Mouse (Mus musculus) liver, embryonic 12.5 days (tissue): ENCODE measurements around the gene Zeb2. TPM values are rescaled to one million over a fixed set of nuclear protein-coding genes. Genes with fewer than 3 reads are reported as not detected.

Experiments used
- ATAC-seq: fragments of 200-750 bp; cut with Nextera tagmentation; 2 replicates; pipeline ENCODE4 v1.8.0; 2017; ENCODE audit warnings: moderate number of reproducible peaks, mild to moderate bottlenecking, moderate library complexity
- H3K27ac ChIP-seq: fragments of 300-500 bp; sonication (generic); 2 replicates; pipeline ENCODE4 v1.5.1; 2016; ENCODE audit warnings: mild to moderate bottlenecking
- H3K27me3 ChIP-seq: fragments of 300-500 bp; sonication (generic); replicated peaks from 2 replicates; pipeline ENCODE4 v1.6.1; 2016; ENCODE audit warnings: mild to moderate bottlenecking, moderate library complexity
- H3K36me3 ChIP-seq: fragments of 300-500 bp; sonication (generic); 2 replicates; pipeline ENCODE4 v1.6.1; 2016; ENCODE audit warnings: mild to moderate bottlenecking, moderate library complexity
- H3K4me1 ChIP-seq: fragments of 300-500 bp; sonication (generic); 2 replicates; pipeline ENCODE4 v1.6.1; 2016
- H3K4me2 ChIP-seq: fragments of 300-500 bp; sonication (generic); 2 replicates; pipeline ENCODE4 v1.6.1; 2016; ENCODE audit warnings: mild to moderate bottlenecking, moderate library complexity
- H3K4me3 ChIP-seq: fragments of 300-500 bp; sonication (generic); 2 replicates; pipeline ENCODE4 v1.5.1; 2016; ENCODE audit warnings: mild to moderate bottlenecking, moderate library complexity
- H3K9ac ChIP-seq: fragments of 300-500 bp; sonication (generic); 2 replicates; pipeline ENCODE4 v1.6.1; 2016; ENCODE audit warnings: mild to moderate bottlenecking, moderate library complexity
- H3K9me3 ChIP-seq: fragments of 300-500 bp; sonication (generic); replicated peaks from 2 replicates; pipeline ENCODE4 v1.6.1; 2016; ENCODE audit warnings: mild to moderate bottlenecking, moderate library complexity
- WGBS: fragments of 180-500 bp; shearing (Covaris S2); methylation state at CpG from one replicate; pipeline ENCODE4 v1.1.7; 2016; ENCODE audit not compliant: insufficient replicate concordance; 5-methylcytosine and 5-hydroxymethylcytosine counted together
- polyA plus RNA-seq: library from polyadenylated mRNA; unstranded; fragments of >200 nt; fragmentation: Nextera tagmentation; extraction: Ambion mirVana; gene quantifications from 2 replicates; pipeline ENCODE4 v1.2.1, GENCODE M21; 2016

Gene Zeb2
- polyA plus RNA-seq, 1 experiment from 2014 or later: 22.1 TPM

DNA sequence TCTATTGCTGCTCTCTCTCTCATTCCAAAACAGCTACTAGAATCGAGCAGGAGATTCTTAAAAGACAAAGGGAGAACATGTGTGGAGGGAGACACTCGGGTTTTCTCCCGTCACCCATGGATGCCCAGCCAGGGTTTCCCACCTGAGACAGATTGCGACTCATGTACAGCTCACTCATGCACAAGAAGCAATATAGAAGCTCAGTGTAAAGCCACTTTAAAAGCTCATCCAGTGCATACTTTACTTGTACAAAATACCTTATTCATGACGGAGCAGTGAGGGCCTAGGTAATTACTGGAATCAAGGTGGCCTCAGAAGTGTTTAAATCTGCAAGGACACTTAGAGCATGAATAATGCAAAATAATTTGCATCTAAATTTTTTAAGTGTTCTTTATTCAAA lies 45.9 kb downstream of the Zeb2 start:
- Histone ChIP-seq H3K36me3 (peaks cover 26% of the 10 kb centered on the region), H3K9me3 (no peaks in the 10 kb centered on the region), H3K4me3 (no peak overlapping the region), H3K9ac (no peak overlapping the region), H3K4me2 (no peak overlapping the region), H3K27me3 (no peaks in the 10 kb centered on the region), H3K4me1 (peaks cover 51% of the 10 kb centered on the region), H3K27ac (0 out of 2 replicates have a peak overlapping the region, but pooled peaks have one; percentile 6)
- WGBS: 76% methylated on average over 5 of the region's 5 CpGs
- ATAC-seq: no peak

DNA sequence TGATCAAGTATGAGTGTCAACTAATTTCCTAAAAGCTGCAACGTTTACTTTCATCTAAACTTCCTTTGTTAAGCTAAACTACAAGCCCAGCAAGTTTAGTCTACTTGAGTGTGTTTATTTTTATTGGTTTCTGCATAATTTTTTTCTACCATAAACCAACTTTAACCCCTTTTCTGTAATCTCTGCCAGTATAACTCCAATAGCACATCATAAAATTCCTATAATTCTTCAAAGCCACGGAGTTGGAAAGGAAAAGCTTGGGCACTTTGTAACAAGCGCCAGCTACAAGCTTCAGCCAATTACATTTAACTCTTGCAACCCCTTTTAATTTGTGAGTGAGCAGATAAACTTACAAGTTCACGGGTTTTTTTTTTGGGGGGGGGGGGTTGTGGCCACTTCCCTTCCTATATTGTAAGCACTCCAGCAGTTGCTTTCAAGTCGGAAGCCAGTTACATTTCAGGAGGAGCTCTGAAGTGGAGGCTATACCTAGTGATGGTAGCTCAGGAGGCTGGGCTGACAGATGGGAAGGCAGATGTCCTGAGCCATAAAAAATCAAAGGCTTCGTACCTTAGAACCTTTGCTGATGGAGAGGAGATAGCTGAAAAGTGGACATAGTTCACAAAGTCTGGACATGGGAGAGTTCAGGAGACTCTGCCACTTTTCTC lies 46.5 kb downstream of the Zeb2 start:
- no peak overlapping the region for H3K4me3 ChIP-seq
- peaks cover 56% of the 10 kb centered on the region for H3K4me1 ChIP-seq
- ATAC-seq: no peak
- H3K4me2 ChIP-seq: no peak overlapping the region
- no peaks in the 10 kb centered on the region for H3K9me3 ChIP-seq
- H3K27ac ChIP-seq: peak overlapping the region; percentile 79; the same call in 1 of the 2 replicates
- peaks cover 28% of the 10 kb centered on the region for H3K36me3 ChIP-seq
- WGBS: 71% methylated on average over 6 of the region's 6 CpGs
- H3K9ac ChIP-seq: no peak overlapping the region
- H3K27me3 ChIP-seq: no peaks in the 10 kb centered on the region

DNA sequence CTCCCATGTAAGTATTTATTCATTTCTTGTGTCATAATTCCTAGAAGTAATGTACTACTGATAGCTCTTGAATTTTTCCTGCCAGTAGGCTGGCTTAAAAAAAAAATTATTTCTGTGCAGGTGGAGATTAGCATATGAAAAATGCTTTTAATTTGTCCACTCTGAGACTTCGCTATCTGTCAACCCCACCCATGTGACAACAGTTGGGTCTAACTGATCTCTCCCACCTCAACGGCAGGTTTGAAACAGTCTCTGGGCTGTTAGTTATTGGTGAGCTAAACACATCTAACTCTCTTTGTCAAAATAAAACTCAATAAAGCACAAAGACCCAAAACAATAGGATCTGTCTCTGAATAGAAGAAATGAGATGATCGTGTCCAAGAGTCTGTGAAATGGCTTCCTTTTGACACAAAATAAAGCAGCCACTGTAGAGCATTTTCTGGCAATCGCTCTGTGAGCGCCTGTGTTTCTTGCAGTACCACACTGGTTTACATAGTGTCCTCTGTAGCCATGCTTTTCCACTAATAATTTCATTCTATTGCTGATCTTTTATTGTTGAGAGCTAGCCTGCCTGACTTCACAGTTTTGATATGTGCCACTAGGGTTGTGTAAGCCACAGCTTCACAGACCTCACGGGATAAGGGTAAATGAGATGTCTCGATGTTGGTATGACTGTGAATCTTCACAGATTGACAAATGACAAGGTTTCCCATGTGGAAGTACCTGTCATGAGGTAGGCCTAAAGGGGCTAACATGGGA lies 48.2 kb downstream of the Zeb2 start:
- Histone ChIP-seq H3K27me3 (no peaks in the 10 kb centered on the region), H3K4me3 (no peak overlapping the region), H3K36me3 (peaks cover 30% of the 10 kb centered on the region), H3K9me3 (no peaks in the 10 kb centered on the region), H3K9ac (0 out of 2 replicates have a peak overlapping the region, but pooled peaks have one; percentile 27), H3K27ac (peak overlapping the region; percentile 79), H3K4me1 (peaks cover 59% of the 10 kb centered on the region), H3K4me2 (peak overlapping the region; percentile 48)
- ATAC-seq: peak; percentile 89
- 51% methylated on average over 7 of the region's 7 CpGs for WGBS

DNA sequence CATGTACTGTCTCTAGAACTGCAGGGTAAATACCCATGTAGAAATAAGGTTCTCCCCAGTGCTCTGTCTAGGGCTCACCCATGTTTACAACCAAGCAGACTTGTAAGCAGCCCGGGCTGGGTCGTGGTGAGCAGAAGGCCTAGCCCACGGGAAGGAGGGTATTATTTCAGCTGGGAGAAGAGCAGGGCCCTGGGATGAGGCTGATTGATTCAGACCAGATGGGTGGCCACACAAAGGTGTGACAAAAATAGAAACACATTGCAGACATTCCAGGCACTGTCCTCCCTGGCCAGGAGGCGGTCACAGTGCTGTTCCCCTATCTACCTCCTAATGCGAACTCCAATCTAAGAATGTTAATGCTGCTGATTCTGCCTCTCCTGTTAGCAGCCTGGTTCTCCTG lies 50.1 kb downstream of the Zeb2 start:
- Histone ChIP-seq H3K27ac (peak overlapping the region; percentile 69; the same call in 1 of the 2 replicates), H3K4me1 (peaks cover 72% of the 10 kb centered on the region), H3K4me3 (no peak overlapping the region), H3K36me3 (peaks cover 26% of the 10 kb centered on the region), H3K9ac (no peak overlapping the region), H3K27me3 (no peaks in the 10 kb centered on the region), H3K9me3 (no peaks in the 10 kb centered on the region), H3K4me2 (no peak overlapping the region)
- 43% methylated on average over 5 of the region's 5 CpGs for WGBS
- peak; percentile 22; the same call in 1 of the 2 replicates for ATAC-seq

DNA sequence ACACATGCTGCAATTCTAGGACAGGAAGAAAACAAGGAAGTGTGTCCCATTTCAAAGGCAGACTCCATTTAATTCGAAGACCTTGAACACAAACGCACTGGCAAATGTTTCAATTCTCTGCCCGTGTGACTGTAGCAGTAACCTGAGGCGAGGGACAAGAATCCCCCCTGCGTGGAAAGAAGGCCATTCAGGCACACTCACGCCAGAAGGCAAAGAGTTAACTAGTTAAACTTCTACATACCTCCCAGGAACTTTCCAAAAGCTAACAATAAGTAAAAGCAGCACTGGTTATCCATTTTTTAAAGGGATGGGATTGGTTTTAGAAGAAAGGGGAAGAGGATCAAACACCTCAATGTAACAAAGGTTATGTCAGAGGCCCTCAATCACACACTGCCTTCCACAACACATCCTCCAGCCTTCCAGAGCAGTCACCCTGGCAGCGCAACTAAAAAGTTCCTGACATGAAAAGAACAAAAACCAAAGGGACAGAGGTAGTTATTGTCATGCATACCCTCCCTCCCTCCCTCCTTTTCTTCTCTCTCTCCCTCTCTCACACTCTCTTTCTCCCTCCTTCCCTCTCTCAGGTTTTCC lies 53.8 kb downstream of the Zeb2 start:
- H3K36me3 ChIP-seq: peaks cover 23% of the 10 kb centered on the region
- peaks cover 74% of the 10 kb centered on the region for H3K4me1 ChIP-seq
- no peak overlapping the region for H3K4me2 ChIP-seq
- WGBS: 62% methylated on average over 7 of the region's 7 CpGs
- no peaks in the 10 kb centered on the region for H3K27me3 ChIP-seq
- no peaks in the 10 kb centered on the region for H3K9me3 ChIP-seq
- no peak overlapping the region for H3K9ac ChIP-seq
- H3K27ac ChIP-seq: no peak overlapping the region; the same call in 1 of the 2 replicates
- ATAC-seq: no peak
- no peak overlapping the region for H3K4me3 ChIP-seq

DNA sequence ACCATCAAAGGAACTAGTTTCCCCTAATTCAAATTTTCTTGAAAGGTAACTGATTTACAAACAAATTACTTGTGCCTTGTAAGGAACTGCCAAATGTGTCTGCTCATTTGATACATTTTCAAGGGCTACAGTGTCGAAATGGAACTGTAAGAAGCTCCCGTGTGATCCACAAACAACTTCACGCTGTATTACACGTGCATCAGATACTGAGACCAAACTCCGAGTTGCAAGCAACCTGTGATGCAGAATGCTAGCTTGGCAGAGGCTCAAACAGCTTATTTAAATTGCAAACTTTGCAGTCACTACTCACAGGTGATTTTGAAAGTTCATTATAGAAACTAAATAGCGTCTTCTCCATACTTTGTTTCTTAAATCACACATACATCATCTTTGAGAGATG lies 55.1 kb downstream of the Zeb2 start:
- 81% methylated on average over 6 of the region's 6 CpGs for WGBS
- Histone ChIP-seq H3K4me1 (peaks cover 75% of the 10 kb centered on the region), H3K9ac (no peak overlapping the region), H3K9me3 (no peaks in the 10 kb centered on the region), H3K27me3 (no peaks in the 10 kb centered on the region), H3K4me2 (no peak overlapping the region), H3K36me3 (peaks cover 23% of the 10 kb centered on the region), H3K4me3 (no peak overlapping the region), H3K27ac (no peak overlapping the region)
- no peak for ATAC-seq

DNA sequence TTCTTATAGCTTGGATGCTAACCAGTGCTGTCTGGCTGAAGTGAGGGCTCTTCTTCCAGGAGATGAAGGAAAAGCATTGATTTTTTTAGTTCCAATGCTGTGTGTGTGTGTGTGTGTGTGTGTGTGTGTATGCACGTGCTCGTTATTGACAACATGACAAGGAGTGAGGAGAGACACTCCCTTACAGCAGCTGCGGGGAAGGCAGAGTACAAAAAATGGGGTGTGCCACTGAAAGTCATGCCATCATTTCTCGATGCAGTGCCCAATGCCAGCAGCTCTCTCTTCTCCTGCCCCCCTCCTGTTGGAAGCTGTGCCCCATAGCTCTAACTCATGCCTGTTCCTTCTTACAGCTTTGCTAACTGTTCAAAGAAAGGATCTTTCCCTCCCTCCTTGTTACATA lies 56.4 kb downstream of the Zeb2 start:
- H3K4me1 ChIP-seq: peaks cover 76% of the 10 kb centered on the region

DNA sequence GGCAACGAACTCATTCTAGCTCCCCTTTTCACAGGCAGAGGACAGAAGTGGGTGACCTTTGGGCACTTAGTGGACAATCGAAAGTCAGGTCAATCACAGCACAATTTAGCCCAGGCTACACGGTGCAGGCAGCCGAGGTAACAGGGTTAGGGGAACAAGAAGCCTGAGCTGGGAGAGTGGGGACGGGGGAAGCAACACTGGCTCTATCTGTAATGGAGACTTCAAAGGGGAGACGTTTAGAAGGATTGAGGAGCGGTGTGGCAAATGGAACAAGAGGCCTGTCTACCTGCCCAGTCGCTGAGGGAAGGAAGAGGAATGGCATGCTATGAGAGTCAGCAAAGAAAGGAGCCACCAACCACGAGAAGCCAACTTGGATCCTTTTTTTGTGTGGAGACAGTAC lies 57.0 kb downstream of the Zeb2 start:
- Histone ChIP-seq H3K4me1 (peaks cover 80% of the 10 kb centered on the region), H3K36me3 (peaks cover 16% of the 10 kb centered on the region), H3K4me2 (no peak overlapping the region), H3K9me3 (no peaks in the 10 kb centered on the region), H3K9ac (no peak overlapping the region), H3K27ac (peak overlapping the region; percentile 22), H3K27me3 (no peaks in the 10 kb centered on the region), H3K4me3 (no peak overlapping the region)
- no peak for ATAC-seq
- WGBS: 80% methylated on average over 9 of the region's 9 CpGs

More for the DNA sequence above, 56.4 kb downstream of the Zeb2 start:
- H3K27me3 ChIP-seq: no peaks in the 10 kb centered on the region
- no peaks in the 10 kb centered on the region for H3K9me3 ChIP-seq
- 64% methylated on average over 4 of the region's 4 CpGs for WGBS
- H3K4me3 ChIP-seq: no peak overlapping the region
- no peak for ATAC-seq
- peak overlapping the region; percentile 58 for H3K27ac ChIP-seq
- peaks cover 21% of the 10 kb centered on the region for H3K36me3 ChIP-seq
- peak overlapping the region; percentile 15; the same call in 1 of the 2 replicates for H3K9ac ChIP-seq
- H3K4me2 ChIP-seq: no peak overlapping the region

DNA sequence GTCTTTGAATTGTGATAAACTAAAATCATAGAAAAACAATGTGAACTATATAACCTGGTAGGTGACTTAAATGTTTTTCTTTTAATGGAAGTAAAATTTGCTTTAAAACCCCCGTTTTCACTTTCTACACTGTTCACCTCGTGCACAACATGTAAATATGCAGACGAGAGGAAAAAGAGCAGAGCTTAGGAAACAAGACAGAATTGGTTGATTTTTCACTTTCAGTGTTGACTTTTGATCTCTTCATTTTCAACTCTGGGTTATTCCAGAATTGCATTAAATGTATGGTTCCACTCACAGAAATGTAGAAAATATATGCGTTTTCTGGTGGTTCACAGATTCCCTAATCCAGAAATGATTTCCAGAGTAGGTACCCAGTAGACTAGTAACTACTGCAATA lies 57.6 kb downstream of the Zeb2 start:
- H3K4me1 ChIP-seq: peaks cover 86% of the 10 kb centered on the region
- 85% methylated on average over 4 of the region's 4 CpGs for WGBS
- no peaks in the 10 kb centered on the region for H3K27me3 ChIP-seq
- H3K36me3 ChIP-seq: peaks cover 12% of the 10 kb centered on the region; the same call in 1 of the 2 replicates
- no peak overlapping the region for H3K27ac ChIP-seq
- H3K9ac ChIP-seq: no peak overlapping the region
- H3K4me2 ChIP-seq: no peak overlapping the region
- no peak overlapping the region for H3K4me3 ChIP-seq
- no peak for ATAC-seq
- no peaks in the 10 kb centered on the region for H3K9me3 ChIP-seq

DNA sequence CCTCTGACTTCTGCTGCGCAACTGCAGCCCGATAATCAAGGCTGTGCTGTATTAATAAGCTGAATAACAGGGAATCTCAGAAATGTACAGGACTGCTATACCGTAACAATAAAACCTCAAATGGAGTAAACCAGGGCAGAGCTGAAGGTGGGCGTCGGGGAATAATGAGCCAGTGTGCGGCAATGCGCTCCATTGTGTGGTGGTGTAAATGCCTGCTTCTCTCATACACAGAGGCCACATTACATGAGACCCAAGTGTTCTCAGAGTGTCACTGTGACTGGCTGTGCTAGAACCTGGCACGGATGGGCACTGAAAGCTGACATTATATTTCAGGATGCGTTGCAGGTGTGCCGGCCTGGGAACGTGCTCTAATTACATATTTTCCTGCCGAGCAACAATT lies 58.2 kb downstream of the Zeb2 start:
- Histone ChIP-seq H3K4me1 (peaks cover 91% of the 10 kb centered on the region), H3K27me3 (no peaks in the 10 kb centered on the region), H3K4me2 (peak overlapping the region; percentile 45), H3K9ac (peak overlapping the region; percentile 58), H3K9me3 (no peaks in the 10 kb centered on the region), H3K4me3 (no peak overlapping the region), H3K27ac (peak overlapping the region; percentile 83), H3K36me3 (peaks cover 14% of the 10 kb centered on the region; the same call in 1 of the 2 replicates)
- 91% methylated on average over 12 of the region's 12 CpGs for WGBS
- ATAC-seq: no peak

DNA sequence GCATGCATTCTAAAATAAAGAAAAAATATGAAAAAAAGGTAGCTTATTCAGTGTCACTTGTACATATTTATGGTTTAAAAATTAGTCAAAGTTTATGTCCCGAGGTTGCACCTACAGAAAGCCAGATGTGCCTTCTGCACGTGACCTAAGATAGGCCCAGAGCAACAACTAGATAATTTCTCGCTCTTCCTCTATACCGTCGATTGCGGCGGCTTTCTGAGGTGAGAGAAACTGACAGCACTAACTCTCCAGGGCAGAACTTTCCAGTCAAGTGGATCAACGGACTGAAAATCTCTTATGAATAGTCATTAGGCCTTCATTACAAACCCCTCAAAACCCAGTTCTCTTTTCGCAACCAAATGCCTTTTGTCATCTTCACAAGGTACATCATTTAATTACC lies 59.0 kb downstream of the Zeb2 start:
- 40% methylated on average over 9 of the region's 9 CpGs for WGBS

More for the DNA sequence above, 59.0 kb downstream of the Zeb2 start:
- H3K4me2 ChIP-seq: peak overlapping the region; percentile 45
- H3K36me3 ChIP-seq: peaks cover 13% of the 10 kb centered on the region; the same call in 1 of the 2 replicates
- H3K9me3 ChIP-seq: no peaks in the 10 kb centered on the region
- ATAC-seq: peak; percentile 72
- H3K9ac ChIP-seq: peak overlapping the region; percentile 58
- H3K4me3 ChIP-seq: no peak overlapping the region
- peak overlapping the region; percentile 83 for H3K27ac ChIP-seq
- H3K27me3 ChIP-seq: no peaks in the 10 kb centered on the region
- H3K4me1 ChIP-seq: peaks cover 89% of the 10 kb centered on the region
